In genomic region chr6:128062216-128062615, GRCm38 (mm10) we compare ENCODE assay signal across 31 mouse cellular contexts.
DNase-seq lines count a peak whose midpoint lies in the region; ATAC-seq and TF ChIP-seq lines count a peak whose summit lies in the region.
"Had no signal": no experiment of that assay in that cellular context is flagged by ENCODE, and none has a peak within 500 bp of the region (broad histone marks: within the 10 kb centered on the region; RNA-seq: fewer than 3 reads in every experiment).

No protein-coding gene starts in this region.

- 83% methylated on average over 13 of the region's 13 CpGs for WGBS in heart, embryonic 10.5 days
- 92% methylated on average over 13 of the region's 13 CpGs for WGBS in midbrain, postnatal 0 days

- no peaks in the 10 kb centered on the region for H3K9me3 ChIP-seq in heart, embryonic 10.5 days
- no peaks in the 10 kb centered on the region for H3K9me3 ChIP-seq in midbrain, postnatal 0 days (ENCODE audit: low read length)
- H3K9me3 ChIP-seq: forebrain, embryonic 13.5 days; heart, embryonic 13.5 days; hindbrain, embryonic 15.5 days; kidney, embryonic 15.5 days; neural tube, embryonic 15.5 days had no signal

- peaks cover 67% of the 10 kb centered on the region for H3K4me1 ChIP-seq in heart, embryonic 10.5 days
- H3K4me1 ChIP-seq in midbrain, postnatal 0 days (ENCODE audit: insufficient read depth, low read length): peaks cover 17% of the 10 kb centered on the region

- H3K9ac ChIP-seq in midbrain, postnatal 0 days (replicated peaks; ENCODE audit: low read length, poor library complexity, severe bottlenecking): no peak overlapping the region
- H3K9ac ChIP-seq: forebrain, embryonic 13.5 days; heart, embryonic 13.5 days; hindbrain, embryonic 15.5 days; kidney, embryonic 15.5 days; liver, embryonic 14.5 days; neural tube, embryonic 15.5 days had no signal

- no peak overlapping the region for H3K4me3 ChIP-seq in heart, embryonic 10.5 days
- H3K4me3 ChIP-seq in midbrain, postnatal 0 days (ENCODE audit: low read depth, low read length): no peak overlapping the region
- H3K4me3 ChIP-seq: erythroblast, embryonic 14.5 days; forebrain, embryonic 13.5 days; heart, embryonic 13.5 days; hindbrain, embryonic 15.5 days; kidney, embryonic 15.5 days; neural tube, embryonic 15.5 days had no signal

- no peak for ATAC-seq in midbrain, postnatal 0 days (ENCODE audit: low FRiP score)
- ATAC-seq: forebrain, embryonic 13.5 days; inflammation-experienced regulatory T-cells, adult 6 months; Patski had no signal

- peak overlapping the region; percentile 29; the same call in 1 of the 2 replicates for H3K27ac ChIP-seq in heart, embryonic 10.5 days
- H3K27ac ChIP-seq in midbrain, postnatal 0 days (ENCODE audit: low read depth, low read length): no peak overlapping the region
- H3K27ac ChIP-seq: forebrain, embryonic 13.5 days; heart, embryonic 13.5 days; hindbrain, embryonic 15.5 days; kidney, embryonic 15.5 days; liver, embryonic 14.5 days; neural tube, embryonic 15.5 days; stomach, postnatal 0 days had no signal

- DNase-seq in heart, embryonic 10.5 days (ENCODE audit: low spot score): no peak
- no peak for DNase-seq in heart, adult 9 months (ENCODE audit: low spot score in 2 of 2)
- peak; percentile 24 to 28 for DNase-seq in kidney, postnatal 36 days
- DNase-seq in kidney, postnatal 4 days: no peak
- peak; percentile 92 for DNase-seq in cerebellum, adult 9-10 months
- peak; percentile 16 for DNase-seq in gonadal fat pad, adult 2 months (ENCODE audit: low read depth)
- DNase-seq in spleen, postnatal 10 days (ENCODE audit: low spot score in 2 of 2): no peak
- DNase-seq in midbrain, postnatal 0 days (ENCODE audit: low spot score): no peak
- DNase-seq: adrenal gland, postnatal 14 days; gastrocnemius, postnatal 25 days; heart, adult 18-20 months; heart, postnatal 10 days; layer of hippocampus, adult 9-11 months; liver; lung, adult 2 months; lung, postnatal 10 days; midbrain, embryonic 14.5 days; right cerebral cortex, postnatal 25 days; spleen, adult 18-20 months; thymus, adult 18-20 months; thymus, postnatal 25 days had no signal

- no peak overlapping the region for H3K4me2 ChIP-seq in midbrain, postnatal 0 days (ENCODE audit: low read depth, low read length, poor library complexity, severe bottlenecking)
- H3K4me2 ChIP-seq: forebrain, embryonic 13.5 days; heart, embryonic 13.5 days; hindbrain, embryonic 15.5 days; kidney, embryonic 15.5 days; neural tube, embryonic 15.5 days had no signal

- no peaks in the 10 kb centered on the region for H3K27me3 ChIP-seq in heart, embryonic 10.5 days (ENCODE audit: insufficient read depth, poor library complexity, severe bottlenecking)
- H3K27me3 ChIP-seq in midbrain, postnatal 0 days (ENCODE audit: insufficient read depth, low read length): no peaks in the 10 kb centered on the region
- H3K27me3 ChIP-seq: forebrain, embryonic 13.5 days; heart, embryonic 13.5 days; hindbrain, embryonic 15.5 days; kidney, embryonic 15.5 days; neural tube, embryonic 15.5 days; Patski had no signal

- TF ChIP-seq CTCF in midbrain, postnatal 0 days (IDR thresholded peaks at IDR 0.05): no peak

- H3K36me3 ChIP-seq in heart, embryonic 10.5 days: peaks cover 14% of the 10 kb centered on the region
- H3K36me3 ChIP-seq in midbrain, postnatal 0 days (ENCODE audit: insufficient read depth, low read length): no peaks in the 10 kb centered on the region
- H3K36me3 ChIP-seq: hindbrain, embryonic 15.5 days; neural tube, embryonic 15.5 days had no signal

Comparison
In these comparisons a context has a peak if more than half of its experiments do, and no peak if none do; other contexts are left out.
1. DNase-seq: peak in kidney, postnatal 36 days (2 of 2), cerebellum, adult 9-10 months (single experiment) and gonadal fat pad, adult 2 months (single experiment); none in heart, embryonic 10.5 days (single experiment), heart, adult 9 months (0 of 2), kidney, postnatal 4 days (0 of 2), spleen, postnatal 10 days (0 of 2) and midbrain, postnatal 0 days (single experiment).